Mouse (Mus musculus) mouse trophoblast stem cell (cell line): ENCODE measurements around the gene Adcy2.

Source experiments
- in situ Hi-C, 2 experiments: fragments of 300-500 bp; cut with MseI, MboI; formaldehyde crosslinking; loops; 2 replicates in 1 of 2; 3 replicates in 1 of 2; pipeline ENCODE4 v1.15.1; 2025

Adcy2 gene

GRCm38 (mm10) chr13:68981048-68981447 is 18.3 kb downstream of the Adcy2 start:
- in situ Hi-C loops, result loop anchor here in 1 of 2 experiments (25.0 kb wide), 1 partner anchor 369 kb away; no protein-coding TSS in a partner anchor

- in situ Hi-C loops, result no loop called here
Observed at GRCm38 (mm10) chr13:68973143-68973542, 26.2 kb downstream of the Adcy2 start.

DNA sequence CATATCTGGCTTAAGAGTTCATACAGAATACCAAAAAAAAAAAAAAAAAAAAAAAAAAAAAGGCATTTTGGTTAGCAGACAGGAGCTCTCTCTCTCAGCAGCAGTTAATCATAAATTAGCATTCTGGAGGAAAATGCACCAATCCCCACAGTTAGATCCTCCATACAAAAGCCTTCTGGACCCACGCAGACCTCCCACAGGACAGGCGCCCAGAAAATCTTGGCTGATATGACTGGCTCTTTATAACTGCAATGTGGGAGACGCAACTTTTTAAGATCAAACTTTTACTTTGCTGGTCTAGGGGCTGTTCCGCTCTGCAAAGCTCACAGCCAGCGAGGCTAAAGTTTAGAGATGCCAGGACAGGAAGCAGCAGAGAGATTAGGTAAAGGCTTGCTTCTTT is 37.8 kb downstream of the Adcy2 start:
- in situ Hi-C loops, result no loop called here

DNA sequence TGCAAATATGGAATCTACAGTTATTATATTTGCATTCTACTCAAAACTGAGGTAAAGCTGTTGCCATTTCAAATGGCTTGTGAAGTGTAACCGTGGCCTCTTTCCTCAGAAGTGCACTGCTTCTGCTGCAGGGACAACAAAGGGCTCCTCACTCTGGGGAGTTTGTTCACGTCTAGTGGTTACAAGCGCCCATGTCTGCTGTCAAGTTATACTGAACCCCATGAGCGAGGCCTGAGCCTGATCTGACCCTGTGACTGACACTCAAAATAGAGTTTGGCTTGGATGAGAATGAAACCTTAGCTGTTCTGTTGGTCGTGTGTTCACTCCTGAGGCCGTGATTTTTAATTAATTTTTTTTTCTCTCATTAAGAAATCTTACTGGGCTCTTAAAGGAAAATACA is 38.8 kb downstream of the Adcy2 start:
- in situ Hi-C loops, result no loop called here

DNA sequence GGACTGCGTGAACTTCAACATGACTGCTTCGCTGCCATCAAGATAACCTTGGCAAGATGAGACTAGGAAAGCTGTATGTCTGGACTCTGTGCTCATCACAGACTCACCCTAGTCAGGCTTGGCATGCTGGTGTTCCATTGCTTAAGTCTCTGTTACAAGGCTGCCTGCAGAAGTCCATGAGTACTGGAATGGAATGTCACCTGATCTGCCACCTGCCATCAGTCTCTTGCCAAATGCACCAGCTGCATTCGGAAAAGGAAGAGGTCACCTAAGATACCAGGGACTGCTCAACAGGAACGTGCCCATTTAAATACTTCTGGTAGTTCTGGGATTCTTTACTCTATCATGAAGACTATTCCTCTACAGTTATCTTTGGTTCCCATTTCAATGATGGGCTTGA is 39.9 kb downstream of the Adcy2 start:
- in situ Hi-C loops, result no loop called here

DNA sequence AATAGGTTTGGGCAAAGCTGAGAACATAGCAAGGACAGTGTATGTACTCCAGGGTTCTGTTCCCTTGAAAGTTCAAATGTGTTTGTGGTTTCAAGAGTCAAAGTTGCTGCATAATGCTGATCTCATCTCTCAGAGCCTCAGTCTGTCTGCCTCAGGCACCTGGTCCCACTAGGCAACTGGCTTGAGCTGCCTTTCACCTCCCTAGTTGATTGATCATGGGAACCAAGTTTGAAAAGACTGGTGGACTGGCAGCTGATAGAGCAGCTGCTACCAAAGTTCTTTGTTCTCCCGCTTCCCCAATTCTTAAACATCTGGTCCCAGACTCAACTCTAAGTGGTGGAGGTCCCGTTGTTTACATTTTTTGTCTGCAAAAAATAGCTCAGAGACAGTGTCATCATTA is 56.6 kb downstream of the Adcy2 start:
- in situ Hi-C loops, result no loop called here

DNA sequence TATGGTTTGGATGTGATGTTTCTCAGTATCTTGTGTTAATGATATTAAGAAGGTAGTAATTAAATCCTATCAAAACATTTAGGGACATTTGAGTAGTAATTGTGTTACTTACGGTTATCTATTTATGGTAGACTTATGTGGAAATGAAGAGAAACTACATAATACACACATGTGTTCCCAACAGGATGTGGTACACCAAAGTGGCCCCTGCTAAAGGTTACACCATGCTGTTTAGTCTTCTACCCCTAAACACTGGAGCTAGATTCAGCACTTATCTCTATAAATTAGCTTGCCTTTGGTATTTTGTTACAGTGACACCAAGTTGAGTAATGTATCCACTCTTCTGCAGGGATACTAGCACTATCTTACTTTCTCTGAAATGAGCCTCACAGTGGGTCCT is 57.9 kb downstream of the Adcy2 start:
- in situ Hi-C loops, result no loop called here

GRCm38 (mm10) chr13:68932283-68932647 is 67.1 kb downstream of the Adcy2 start:
- in situ Hi-C loops, result no loop called here

DNA sequence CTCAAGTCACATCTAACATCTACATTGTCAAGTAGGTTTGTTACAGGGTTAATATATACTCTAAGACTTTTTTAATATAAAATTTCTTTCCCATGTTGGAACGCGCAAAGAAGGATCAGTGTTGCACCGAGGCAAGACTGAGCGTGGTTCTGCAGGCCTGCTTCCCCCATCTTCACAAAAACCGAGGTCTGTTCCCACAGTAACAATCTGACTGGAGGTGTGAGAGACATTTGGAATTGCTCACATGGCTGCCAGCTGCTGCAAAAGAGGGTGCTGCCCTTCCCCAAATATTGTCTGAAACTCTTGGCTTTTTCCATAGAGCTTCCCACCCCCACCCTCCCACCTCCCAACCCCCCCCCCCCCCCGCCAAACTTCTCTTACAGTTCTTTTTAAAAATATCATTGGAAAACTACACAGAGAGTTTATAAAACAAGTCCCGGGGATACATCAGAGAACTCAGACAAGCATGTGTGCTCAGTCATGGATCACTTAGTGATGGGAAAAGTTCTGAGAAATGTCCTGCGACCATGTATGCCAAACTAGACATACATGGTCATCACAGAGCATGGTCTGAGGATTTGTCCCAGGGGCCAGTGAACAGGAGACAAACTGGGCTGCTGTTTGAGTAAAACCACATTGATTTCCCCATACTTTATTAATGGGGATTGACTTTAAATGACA is 67.6 kb downstream of the Adcy2 start:
- in situ Hi-C loops, result no loop called here

DNA sequence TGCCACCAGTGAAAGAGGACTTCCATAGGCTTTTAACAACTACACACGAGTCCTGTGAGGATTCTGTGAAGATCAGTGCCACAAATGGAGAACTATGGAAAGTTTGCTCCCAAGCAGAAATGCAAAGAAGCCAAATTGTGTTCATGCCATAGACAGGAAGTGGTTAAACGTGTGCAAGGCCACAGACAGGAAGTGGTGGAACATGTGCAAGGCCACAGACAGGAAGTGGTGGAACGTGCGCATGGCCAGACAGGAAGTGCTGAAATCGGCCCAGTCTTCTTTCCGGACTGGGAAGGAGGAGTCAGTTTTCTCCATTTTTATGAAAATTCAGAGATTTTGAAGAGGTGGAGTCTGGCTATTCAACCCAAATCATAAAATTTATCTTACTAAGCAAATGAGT is 70.9 kb downstream of the Adcy2 start:
- in situ Hi-C loops, result no loop called here

GRCm38 (mm10) chr13:68913666-68914288 is 85.6 kb downstream of the Adcy2 start:
- in situ Hi-C loops, result no loop called here

- in situ Hi-C loops, result no loop called here
Observed at GRCm38 (mm10) chr13:68906667-68907066, 92.7 kb downstream of the Adcy2 start.

DNA sequence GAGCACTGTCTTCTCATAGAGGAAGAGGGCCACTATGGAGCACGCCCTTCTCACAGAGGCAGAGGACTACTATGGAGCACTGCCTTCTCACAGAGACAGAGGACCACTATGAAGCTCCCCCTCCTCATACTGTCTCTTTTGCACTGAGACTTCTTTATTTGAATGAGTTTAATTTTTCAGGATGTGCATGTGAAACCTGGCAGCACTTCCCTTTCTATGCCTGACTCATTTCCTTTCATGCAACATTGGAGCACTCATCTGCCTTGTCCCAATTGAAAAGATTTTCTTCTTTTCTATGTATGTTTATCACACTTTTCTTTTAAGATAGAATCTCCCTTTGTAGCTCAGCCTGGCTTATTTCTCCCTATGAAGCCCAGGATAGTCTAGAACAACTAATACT is 96.6 kb downstream of the Adcy2 start:
- in situ Hi-C loops, result no loop called here

- in situ Hi-C loops, result no loop called here
Observed at GRCm38 (mm10) chr13:68889929-68890593, 109.3 kb downstream of the Adcy2 start.

DNA sequence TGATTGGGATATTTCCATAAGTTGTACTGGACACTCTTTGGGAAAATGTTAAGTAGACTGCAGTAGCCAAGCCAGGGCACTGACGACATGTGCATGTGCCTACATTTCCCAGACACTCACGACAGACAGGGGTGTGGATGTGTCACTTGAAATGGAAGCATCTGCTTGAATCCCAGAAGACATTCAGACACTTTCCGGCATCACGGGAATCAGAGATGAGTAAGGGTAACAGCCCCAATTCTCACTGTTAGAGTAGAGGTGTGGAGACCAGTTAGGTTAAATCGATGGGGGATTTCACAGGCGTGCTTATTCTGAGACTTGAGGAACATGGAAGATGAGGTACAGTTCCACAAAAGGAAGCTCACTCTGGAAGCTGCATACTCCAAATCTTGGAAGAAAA is 130.6 kb downstream of the Adcy2 start:
- in situ Hi-C loops, result no loop called here

DNA sequence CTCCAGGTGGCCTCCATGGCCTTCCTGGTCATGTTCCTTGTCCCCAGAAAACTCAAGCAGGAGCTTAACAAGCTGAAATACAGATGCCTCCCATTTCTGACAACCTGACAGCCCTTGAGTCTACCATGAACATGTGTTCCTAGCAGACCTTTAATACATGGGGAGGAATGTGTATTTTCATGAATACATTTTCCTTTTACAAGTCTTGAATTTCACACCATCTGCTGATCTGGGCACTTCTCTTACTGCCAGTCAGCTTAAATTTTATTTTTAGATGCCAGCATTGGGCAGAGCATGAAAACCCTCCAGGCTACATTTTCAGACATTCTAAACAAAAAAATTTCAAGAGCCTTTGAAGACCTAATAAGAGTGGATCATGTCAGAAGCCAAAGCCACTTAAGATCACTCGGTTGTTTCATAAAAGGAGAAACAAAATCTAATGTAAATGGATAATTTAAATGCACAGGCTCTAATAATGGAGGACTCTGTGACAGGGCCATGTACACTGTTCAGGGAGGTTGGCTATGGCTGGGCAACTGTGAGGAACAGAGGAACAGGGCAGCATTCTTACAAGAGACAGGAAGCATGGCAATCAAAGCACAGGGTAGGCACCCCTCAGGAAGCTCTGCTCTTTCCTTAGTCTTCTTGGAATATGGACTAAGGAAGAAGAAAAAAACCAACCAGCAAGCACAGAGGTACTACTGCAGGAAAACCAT is 131.2 kb downstream of the Adcy2 start:
- in situ Hi-C loops, result no loop called here

DNA sequence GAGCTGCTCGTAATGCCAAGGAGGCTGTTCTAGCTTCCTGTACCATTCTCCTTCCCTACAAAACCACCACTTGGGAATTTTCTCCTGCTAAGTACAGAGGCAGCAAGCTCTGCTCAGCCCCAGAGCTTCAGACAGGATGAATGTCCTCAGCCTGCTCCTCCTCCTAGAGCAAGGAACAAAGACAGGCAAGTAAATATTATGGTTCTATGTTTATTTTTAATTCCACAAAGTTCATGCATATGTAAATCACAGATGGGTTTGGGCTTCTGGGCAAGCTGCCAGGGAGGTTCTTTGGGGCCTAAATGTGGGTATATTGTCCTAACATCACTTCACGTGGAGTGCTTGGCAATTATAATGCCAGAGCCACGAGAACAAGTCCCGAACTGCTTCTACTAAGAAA is 139.3 kb downstream of the Adcy2 start:
- in situ Hi-C loops, result no loop called here

- in situ Hi-C loops, result no loop called here
Observed at GRCm38 (mm10) chr13:68848265-68848664, 151.1 kb downstream of the Adcy2 start.

- in situ Hi-C loops, result no loop called here
Observed at GRCm38 (mm10) chr13:68839517-68839916, 159.8 kb downstream of the Adcy2 start.

- in situ Hi-C loops, result no loop called here
Observed at GRCm38 (mm10) chr13:68836183-68836582, 163.2 kb downstream of the Adcy2 start.

DNA sequence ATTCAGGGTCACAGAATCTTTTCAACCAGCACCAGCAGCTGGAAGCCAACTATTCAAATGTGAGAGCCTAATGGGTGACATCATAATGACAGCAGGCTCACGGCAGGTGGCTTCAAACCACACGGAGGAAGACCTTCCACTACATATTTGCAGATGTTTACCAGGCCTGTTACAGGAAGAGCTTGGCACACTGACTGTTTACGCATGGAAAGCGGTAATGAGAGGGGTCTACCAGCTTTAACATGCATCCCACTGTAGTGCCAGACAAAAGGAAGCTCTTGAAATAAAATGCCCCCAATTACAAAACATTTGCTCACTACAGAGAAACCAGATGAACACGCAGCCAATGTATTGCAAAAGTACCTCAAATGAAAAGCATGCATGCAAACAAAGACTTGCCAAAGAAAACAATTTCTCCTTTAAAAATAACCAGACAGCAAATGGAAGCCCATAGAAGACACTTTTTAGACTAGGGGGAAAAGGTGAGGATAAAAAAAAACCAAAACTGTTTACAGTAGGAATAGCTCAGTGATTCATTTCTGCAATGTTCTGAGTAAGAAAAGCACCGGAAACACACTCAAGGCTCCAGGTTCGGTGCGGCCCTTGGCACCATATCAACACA is 163.8 kb downstream of the Adcy2 start:
- in situ Hi-C loops, result no loop called here

GRCm38 (mm10) chr13:68832141-68832540 is 167.2 kb downstream of the Adcy2 start:
- in situ Hi-C loops, result no loop called here
